Mouse (Mus musculus) testis, postnatal 10 days (tissue): ENCODE measurements around the gene Gm10436.
"Not testable (repeated sequence)": the region's sequence is repeated elsewhere in the genome, so short reads cannot be mapped to it uniquely, and the experiment has no call there.

Experiments used
- DNase-seq: peaks from one replicate; pipeline ENCODE4 v3.0.0; 2021; ENCODE audit warnings: low spot score

The Gm10436 gene

DNA sequence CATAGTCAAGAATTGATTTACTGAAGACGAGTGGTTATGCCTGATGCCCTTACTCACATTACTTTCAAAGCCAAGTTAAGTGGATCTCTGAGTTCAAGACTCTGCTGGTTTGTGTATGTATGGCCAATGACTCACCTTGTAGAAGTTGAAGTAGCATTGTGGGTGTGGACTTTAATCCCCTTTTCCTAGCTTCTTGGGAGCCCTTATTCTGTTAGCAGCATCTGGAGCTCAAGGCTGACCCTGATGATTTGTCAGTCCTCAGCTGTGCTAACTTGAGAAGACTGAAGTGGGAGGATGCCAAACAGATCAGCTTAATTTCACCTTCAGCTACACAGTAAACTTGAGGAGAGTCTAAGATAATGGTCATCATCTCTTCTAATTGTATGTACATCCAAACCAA, at the start of gene Gm10436:
Gene Gm10436, minus strand, starts transcription at position 101 of the 400 bp plus-strand sequence.
- DNase-seq, result not testable (repeated sequence)

DNA sequence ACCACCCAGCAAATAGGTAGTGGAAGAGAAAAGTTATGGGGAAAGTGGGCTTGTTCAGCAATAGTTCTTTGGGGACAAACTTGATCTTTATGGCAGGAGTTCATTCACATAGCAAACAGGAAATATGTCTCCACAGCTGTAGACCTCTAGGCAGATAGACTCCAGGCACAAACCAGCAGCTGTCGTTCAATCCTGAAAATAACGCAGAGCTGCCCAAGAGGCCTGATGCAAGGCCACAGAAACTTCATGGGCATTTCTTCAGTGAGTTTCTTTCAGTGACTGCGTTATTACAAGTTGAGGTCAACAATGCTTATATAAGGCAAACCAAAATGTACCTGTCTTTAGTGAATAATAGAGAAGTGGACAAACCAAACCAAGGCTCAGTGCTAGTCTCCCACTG, 37.5 kb upstream of the Gm10436 start:
- DNase-seq, result no peak

DNA sequence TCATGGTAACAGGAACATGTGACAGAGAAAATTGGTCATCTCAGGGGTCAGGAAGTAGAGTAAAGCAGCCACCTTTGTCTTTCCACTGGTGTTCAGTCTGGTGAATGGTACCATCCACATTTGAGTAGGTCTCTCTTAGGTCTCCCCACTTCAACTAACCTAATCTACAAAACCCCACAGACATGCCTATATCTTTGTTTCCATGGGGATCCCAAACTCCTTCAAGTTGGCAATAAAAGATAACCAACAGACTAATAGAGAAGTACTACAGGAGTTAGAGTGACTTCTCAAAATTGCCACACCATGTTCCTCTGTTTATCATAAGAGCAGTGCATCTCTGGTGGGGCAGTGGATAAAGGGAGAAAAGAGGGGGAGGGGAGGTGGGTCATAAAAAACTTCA, 36.2 kb upstream of the Gm10436 start:
- not testable (repeated sequence) for DNase-seq

DNA sequence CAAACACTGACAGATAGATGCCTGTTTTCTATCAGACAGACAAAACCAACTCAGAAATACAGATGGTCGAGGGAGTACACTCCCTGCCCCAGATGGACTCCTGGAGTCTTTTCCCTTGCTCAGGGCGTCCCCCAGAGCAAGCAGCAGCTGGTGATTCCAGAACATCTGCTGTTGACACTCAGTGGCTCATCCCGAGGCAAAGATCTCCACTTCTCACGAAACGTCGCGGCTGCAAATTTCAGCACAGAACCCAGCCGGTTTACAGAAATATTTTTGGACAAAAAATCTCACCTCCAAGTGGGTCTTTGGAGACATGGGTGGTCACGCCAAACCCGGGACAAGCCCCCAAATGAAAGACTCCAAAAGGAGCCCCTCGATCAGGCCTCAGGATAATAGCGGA, 32.7 kb upstream of the Gm10436 start:
- no peak for DNase-seq

DNA sequence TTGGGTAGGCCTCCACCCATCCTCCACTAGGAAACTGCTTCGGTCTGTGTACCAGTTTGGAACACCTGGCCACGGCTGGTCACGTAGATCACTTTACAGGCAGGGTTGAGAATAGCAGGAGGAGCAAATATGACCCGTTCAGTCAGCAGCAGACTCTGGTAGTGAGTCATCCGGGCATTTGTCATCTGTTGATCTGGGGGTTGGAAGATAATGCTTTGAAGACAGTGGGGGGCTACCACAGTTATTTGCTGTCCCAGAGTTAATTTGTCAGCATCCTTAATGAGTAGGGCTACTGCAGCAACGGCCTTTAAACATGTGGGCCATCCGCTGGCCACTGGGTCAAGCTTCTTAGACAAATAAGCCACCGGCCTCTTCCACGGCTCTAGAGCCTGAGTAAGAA, 29.6 kb upstream of the Gm10436 start:
- not testable (repeated sequence) for DNase-seq

DNA sequence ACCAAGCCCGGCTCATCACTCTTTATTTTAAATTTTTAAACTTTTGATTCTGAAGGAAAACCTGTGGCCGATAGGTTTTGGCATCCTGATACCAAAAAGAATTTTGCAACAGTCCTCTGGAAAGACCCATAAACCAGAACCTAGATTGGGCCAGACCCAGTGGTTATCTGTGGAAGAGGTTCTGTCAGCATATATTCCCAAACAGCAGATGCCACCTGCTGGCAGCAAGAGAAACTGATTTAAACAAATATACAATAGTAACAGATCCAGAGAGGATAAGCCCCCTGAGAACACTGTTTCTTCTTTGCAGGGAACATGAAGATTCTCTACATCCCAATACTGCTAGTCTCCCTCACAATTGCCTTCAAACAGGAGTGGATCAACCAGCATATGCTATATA, 20.9 kb upstream of the Gm10436 start:
- no peak for DNase-seq
